Mouse (Mus musculus): ENCODE measurements around the gene Car11.
"Not testable (repeated sequence)": the region's sequence is repeated elsewhere in the genome, so short reads cannot be mapped to it uniquely, and the experiment has no call there.

- TF ChIP-seq CTCF (IDR thresholded peaks at IDR 0.05 in 2 of 3, conservative IDR thresholded peaks at IDR 0.05 in 1 of 3; ENCODE audit: control insufficient read depth in 1 of 3, insufficient read depth in 1 of 3, low read depth in 2 of 3, low read length in 3 of 3, poor library complexity in 1 of 3, severe bottlenecking in 1 of 3); RAD21 (IDR thresholded peaks at IDR 0.05; ENCODE audit: low read depth, low read length); EP300 (IDR thresholded peaks at IDR 0.05; ENCODE audit: low read depth in 1 of 2, low read length in 2 of 2): not testable (repeated sequence)
Measured at GRCm38 (mm10) chr7:45650484-45650883, 49.2 kb upstream of the Car11 start.

Data from MEL (cell line).